Mouse (Mus musculus): ENCODE measurements at regions not wholly inside any gene's neighbourhood (a gene's known extent, or its start where the extent isn't known, plus 50 kb on each side); places are given as distances from the start of the nearest gene placed in this dataset.
"Not testable (repeated sequence)": the region's sequence is repeated elsewhere in the genome, so short reads cannot be mapped to it uniquely, and the experiment has no call there.

GRCm38 (mm10) chr17:83035574-83035918 is 179.5 kb upstream of the Pkdcc start:
- no peak for DNase-seq (ENCODE audit: low read depth, low spot score)

DNA sequence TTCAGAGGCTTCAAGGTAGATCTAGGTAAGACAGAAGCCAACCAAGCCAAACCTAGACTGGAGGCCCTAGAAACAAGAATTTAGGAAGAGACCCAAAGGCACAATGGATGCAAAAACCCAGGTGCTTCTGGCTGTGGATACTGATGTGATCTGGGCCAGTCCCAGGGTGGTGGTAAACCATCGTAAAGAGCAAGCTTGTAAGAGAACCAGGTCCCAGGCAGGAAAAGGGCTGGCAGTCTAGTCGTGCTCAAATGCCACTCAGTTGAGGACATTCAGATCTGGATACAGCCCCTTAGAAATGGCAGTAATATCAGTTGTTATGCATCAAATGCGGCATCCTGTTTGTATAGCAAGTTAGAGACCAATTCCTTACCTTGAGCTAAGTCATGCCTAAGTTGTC is 175.5 kb upstream of the Pkdcc start:
- DNase-seq (ENCODE audit: low read depth, low spot score): no peak

DNA sequence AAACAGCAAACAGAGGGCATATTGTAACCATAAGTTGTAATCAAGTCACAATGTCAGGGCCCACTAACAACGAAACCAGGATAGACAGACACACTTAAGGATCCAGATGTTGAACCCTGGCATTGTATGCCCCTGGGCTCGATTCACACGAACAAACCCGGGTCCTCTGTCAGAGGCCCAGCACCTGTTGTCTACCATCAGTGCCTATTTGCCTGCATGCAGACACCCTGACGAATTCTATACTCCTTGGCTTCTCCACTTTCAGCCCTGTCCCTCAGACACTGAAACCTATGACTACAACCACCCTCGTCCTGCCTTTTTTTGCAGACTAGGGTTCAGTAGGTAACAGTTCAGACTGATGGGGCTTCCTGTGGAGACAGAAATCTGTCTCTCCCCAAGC is 170.6 kb upstream of the Pkdcc start:
- DNase-seq (ENCODE audit: low read depth, low spot score): no peak

DNA sequence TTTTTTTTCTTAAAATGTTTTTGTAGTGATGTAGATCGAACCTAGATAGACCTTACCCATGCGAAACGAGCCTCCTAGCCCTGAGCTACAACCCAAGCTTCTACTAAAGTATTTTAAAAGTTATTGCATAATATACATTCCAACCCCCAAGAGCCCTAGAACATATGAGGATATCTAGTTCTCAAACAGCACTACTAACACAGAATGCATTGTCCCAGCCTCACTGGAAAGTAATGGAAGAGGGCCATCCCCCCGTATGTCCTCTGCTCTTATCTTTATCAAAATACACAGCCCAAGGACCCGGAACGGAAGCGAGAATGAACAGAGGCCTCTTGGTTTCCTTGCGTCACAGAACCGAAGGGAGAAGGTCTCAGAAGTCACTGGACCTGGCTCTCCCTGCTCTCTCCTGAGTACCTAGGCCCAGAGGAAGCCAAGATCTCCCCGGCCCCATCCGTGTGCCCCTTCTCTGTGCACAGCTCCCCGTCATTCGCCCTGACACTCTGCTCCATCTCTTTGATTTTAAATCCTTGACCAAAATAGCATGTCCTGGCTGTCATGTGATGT is 165.0 kb upstream of the Pkdcc start:
- DNase-seq (ENCODE audit: low read depth, low spot score): no peak

DNA sequence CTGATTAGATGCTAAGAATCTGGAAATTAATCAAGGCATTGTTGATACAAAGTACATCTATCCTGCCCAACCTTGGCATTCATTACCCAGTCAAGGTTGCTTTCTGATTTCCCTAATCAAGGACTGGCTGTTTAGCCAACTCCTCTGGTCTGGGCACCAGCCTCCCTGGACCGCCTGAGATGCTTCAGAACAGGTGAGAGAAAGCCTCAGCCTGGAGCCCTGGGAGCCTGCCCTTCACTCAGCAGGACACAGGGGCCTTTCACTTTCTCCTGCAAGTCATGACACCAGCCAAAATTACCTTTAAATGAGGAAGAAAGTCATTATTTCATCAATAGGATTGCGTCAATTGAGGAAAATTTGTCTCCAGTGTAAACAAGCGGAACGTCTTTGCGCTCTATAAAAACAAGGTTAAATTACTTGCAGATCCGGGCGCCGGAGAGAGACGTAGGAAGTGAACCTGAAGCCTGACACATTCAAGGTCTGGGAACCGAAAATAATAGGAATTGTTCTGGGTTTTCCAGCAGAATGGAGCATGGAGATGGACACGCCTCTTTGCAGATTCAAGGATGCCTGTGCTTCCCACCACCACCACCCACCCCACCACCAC is 164.4 kb upstream of the Pkdcc start:
- no peak for DNase-seq (ENCODE audit: low read depth, low spot score)

DNA sequence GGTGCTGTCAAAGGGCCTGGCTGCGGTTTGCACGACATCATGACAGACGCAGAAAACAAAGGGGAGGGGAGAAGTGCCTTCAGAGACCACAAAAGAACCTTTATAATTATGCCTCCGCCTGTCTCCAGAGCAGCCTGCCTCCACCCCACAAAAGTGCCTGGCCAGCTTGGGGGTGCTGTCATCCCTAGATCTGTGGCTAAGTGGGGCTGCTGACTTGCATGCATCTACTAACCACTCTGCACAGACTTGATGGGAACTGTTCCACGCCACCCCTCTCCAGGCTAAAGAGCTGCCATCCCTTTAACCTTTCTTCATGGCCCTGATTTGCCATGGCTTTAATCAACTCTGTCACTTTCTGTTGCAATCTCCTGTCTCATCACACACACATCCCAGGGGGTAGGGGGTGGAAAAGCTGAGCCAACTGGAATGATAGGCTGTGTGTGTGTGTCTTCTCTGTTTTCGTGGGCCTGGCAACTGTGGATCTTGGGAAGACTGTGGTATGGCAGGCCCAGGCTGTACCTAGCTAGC is 162.4 kb upstream of the Pkdcc start:
- DNase-seq (ENCODE audit: low read depth, low spot score): no peak

DNA sequence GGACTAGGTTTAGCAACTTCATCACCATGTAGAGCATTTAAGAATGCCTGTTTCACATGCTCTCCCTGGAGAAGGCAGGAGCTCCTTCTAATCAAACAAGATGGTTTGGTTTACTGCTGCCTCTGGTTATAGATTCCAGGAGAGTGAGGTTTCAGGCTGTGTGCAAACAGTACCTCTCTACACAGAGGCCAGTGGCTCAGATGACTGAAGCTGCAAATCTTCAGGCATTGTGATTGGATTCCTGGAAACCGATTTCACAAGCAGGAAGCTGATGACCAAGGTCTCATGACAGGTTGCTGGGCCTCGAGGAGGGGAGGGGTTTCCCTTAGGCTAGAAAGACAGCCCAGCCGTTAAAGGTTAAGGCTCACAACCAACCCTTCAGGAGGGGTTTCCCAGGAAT is 157.3 kb upstream of the Pkdcc start:
- DNase-seq (ENCODE audit: low read depth, low spot score): no peak

GRCm38 (mm10) chr17:83061843-83062242 is 153.2 kb upstream of the Pkdcc start:
- no peak for DNase-seq (ENCODE audit: low read depth, low spot score)

DNA sequence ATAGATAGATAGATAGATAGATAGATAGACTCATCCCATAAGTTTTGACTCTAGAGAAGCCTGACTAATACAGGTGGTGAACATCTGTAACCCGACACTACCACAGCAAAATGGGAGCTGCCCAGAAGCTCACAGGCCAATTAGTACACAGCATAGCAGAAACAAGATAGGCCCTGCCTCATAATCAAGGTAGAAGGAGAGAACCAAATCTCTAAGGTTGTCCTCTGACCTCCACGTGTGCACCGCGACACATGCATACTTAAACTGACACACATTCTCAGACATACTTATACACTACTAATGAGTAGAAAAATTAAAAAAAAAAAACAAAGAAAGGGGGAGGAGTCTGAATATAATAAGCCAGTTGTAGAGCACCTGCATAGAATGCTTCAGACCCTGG is 151.2 kb upstream of the Pkdcc start:
- DNase-seq (ENCODE audit: low read depth, low spot score): no peak

GRCm38 (mm10) chr17:83064376-83064775 is 150.7 kb upstream of the Pkdcc start:
- DNase-seq (ENCODE audit: low read depth, low spot score): not testable (repeated sequence)

- DNase-seq (ENCODE audit: low read depth, low spot score): no peak
Measured at GRCm38 (mm10) chr17:83069246-83069645, 145.8 kb upstream of the Pkdcc start.

GRCm38 (mm10) chr17:83071746-83072145 is 143.3 kb upstream of the Pkdcc start:
- DNase-seq (ENCODE audit: low read depth, low spot score): no peak

DNA sequence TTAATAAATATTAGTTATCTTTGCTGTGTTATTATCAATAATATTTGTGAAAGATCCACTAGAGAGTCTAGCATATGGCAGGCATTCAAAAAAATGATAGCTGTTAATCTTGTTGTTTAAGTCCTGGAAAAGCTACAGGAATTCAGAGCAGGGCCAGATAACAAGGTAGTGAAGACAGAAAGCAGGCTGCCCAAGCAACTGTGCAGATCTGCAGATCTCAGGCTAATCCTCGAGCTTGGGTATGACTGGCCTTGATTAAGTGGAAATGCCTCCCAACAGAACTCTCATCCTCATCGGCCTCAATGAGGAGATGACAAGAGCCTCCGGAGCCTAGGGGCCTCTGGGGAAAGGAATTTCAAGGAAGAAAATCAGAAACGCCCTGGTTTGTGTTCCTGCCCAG is 142.9 kb upstream of the Pkdcc start:
- DNase-seq (ENCODE audit: low read depth, low spot score): no peak

- DNase-seq (ENCODE audit: low read depth, low spot score): no peak
Measured at GRCm38 (mm10) chr17:83074893-83075292, 140.2 kb upstream of the Pkdcc start.

DNA sequence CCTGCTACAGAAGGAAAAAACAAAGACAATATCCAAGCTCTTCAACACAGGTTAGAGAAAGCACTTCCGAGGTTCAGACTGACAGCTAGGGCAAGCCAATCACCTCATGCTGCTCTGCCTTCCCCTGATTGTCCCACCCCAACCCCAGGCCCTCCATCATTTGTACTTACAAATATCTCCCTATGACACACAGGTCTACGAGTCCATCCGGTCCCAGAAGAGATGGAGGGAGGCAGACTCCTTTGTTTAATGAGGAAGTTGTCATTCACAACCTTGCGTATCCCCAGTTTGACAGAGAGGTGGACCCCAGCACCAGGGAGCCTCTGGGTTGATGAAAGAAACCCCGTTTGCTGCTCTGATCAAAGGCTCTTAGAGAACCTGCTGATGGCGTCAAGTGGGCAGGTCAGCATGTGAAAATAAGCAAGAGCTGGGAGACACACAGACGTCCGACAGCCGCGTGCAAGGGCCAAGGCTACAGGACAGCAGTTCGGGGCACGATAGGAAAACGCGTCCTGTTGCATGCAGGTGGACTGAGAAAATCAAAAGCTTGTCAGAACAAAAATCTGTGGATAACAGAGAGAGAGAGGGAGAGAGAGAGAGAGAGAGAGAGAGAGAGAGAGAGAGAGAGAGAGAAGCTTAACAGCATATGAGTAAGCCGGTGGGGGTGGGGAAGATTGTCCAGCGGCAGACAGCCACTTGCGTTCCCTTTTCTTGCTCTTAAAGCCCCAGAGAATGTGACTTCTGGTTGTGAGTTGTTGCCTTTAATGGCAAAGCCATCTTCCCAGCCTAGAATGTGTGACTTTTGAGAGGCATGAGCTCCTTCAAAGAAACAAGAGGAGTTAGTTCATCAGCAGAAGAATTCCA is 137.1 kb upstream of the Pkdcc start:
- no peak for DNase-seq (ENCODE audit: low read depth, low spot score)

GRCm38 (mm10) chr17:83078601-83079360 is 136.3 kb upstream of the Pkdcc start:
- DNase-seq (ENCODE audit: low read depth, low spot score): no peak

DNA sequence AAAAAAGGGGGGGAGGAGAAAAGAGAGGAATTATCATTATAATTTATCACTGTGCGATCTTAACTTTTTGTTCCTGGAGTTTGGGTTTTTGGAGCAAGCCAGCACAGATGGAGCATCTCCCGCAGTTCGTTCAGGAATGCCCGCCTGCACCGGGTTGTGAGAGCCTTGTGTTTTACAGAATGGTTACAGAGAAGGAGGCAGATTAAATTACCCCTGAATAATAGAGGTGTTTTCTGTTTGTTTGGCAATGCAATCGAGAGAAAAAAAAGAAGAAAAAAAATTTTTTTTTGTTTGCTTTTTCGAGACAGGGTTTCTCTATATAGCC is 135.8 kb upstream of the Pkdcc start:
- no peak for DNase-seq (ENCODE audit: low read depth, low spot score)

DNA sequence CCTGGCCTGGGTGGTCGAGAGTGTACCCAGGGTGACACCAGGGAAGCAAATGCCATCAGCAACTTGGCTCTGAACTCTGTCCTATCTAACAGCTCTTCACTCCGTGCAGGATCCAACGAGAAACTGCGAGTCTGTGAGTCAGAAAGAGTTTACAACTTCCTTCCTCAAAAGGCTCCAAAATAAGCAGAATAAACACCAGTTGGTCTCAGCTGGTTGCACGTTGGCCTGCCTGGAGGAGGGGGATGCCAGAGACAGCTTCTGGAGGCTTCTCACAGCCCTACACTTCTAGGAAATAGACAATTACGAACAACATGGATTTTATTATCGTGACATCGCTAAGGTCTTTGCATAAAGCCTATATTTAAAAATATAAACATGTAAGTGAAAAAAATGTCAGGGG is 133.4 kb upstream of the Pkdcc start:
- peak; percentile 55 for DNase-seq (ENCODE audit: low read depth, low spot score)

DNA sequence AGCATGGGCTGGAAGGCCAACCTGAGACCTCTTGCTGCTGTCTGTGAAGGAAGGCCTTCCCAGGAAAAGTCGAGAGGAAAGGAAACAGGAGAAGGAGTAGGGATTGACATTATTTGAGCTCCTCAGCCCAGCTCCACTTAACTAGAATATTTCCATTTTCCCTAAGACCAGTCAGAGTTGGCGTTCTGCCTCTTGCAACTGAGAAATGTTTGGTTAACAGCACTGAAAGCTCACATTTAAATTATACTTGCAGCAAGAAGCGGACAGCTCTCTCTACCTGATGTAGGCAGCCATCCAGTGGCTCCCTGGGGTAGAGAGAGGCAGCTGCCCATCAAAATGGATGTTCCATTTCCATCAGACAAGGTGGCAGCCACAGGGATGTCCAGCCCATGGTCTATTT is 131.6 kb upstream of the Pkdcc start:
- no peak for DNase-seq (ENCODE audit: low read depth, low spot score)

- no peak for DNase-seq (ENCODE audit: low read depth, low spot score)
Measured at GRCm38 (mm10) chr17:83085792-83086475, 129.2 kb upstream of the Pkdcc start.

DNA sequence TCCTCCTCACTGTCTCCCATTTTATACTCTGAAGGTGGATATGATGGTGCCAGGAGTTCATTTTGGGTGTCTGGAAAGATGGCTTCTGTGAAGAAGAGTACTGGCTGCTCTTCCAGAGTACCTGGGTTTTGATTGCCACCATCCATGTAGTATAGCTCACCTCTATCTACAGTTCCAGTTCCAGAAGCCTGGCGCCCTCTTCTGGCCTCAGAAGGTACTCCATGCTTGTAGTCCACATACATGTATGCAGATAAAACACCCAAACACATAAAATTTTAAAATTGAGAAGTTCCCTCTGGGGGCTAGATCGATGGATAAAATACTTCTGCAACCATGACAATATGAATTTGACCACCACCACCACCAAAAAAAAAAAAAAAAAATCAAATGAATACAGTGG is 128.4 kb upstream of the Pkdcc start:
- peak; percentile 29 for DNase-seq (ENCODE audit: low read depth, low spot score)

DNA sequence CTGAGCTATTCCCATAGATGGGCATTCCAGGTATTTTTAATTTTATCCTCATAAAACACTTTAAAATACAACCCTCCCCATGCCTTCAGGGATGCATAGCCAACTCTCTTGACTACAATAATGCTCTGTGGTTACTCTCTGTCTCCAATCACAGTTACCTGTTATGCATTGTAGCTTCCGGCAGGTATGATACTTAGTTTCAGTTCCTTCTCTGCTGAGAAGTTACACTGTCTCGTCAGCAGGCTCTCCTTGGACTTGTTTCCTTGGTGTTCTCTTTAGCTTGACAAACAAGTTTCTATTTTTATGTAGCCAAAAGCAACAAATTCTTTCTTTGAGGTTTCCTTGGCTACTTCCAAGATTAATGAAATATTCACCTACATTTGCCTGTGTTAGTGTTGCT is 126.6 kb upstream of the Pkdcc start:
- DNase-seq (ENCODE audit: low read depth, low spot score): peak; percentile 59

Data from A20 (cell line).